Mouse (Mus musculus): ENCODE data around the gene Pald1. TPM values are rescaled to one million over a fixed set of nuclear protein-coding genes. Genes with fewer than 3 reads are reported as not detected.
A peak's percentile ranks its signal among the peaks of the same experiment; 100 is the strongest.

Pald1 gene
- total RNA-seq, 2 experiments from 2014 or later: 5.1 to 6.3 TPM

DNA sequence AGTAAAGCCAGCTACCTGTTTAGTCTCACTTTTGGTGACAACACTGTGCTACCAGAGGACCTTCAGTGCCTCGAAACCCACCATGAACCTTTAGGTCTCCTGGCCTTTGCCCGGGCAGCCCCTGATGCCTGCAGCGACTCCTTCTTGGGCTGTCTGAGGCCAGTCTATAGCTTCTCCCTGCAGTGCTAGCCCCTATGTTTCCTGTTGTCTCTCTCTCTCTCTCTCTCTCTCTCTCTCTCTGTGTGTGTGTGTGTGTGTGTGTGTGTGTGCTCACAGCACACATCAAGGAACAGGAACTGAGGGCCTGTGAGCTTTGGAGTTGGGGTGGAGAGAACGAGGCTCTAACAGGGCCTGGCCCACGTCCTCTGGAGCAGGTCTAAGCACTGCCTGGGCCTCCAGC lies 46.7 kb downstream of the Pald1 start:
- DNase-seq (ENCODE audit: low spot score): no peak

DNA sequence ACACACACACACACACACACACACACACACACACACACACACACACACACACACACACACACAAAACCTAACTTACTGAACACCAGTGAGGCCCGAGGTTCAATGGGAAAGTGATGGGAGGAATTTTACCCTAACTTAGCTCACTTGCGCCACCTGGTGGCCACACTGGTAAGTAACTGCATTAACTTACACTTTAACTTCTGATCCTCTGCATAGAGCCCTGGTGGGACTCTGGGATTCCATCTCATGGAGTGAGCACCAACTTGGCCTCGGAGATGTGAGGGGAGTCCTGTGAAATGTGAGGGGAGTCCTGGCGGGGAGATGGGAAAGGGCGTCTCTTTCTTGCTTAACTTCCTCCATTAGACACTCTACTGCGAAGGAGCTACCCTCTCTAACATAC lies 47.2 kb downstream of the Pald1 start:
- DNase-seq (ENCODE audit: low spot score): peak; percentile 82

DNA sequence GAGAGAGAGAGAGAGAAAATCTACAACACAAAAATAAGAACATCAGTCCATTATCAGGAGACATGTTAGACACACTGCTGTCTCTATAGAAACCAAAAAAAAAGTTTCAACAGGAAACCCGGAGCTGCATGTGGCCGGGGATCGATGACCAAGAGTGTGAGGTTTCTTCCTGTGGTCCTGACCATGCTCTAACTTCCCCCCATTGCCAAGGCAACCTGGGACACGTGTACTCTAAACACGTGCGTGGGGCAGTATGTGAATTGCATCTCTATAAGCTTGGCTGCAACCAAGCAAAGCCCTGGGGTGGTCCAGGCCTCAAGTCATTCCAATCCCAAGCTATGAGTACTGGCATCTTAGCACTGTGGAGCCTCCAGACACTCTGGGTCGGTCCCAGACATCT lies 48.8 kb downstream of the Pald1 start:
- no peak for DNase-seq (ENCODE audit: low spot score)

DNA sequence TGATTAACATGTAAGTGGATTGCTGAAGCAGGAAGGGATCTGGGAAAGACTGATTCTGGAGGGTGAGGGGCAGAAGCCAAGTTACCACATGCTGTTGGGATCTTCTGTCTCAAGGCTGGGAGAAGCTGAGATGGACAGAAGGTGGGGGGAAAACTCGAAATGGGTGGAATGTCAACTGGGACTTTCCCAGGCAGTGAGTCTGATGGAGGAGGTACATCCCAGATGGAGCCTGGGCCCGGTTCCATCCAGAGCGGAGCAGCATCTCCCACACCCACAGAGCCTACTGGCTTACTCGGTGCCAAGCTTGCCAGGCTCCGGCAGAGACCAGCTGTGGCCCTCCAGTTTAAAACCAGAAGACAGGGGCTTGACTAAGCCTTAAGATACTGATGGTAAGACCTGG lies 52.3 kb downstream of the Pald1 start:
- peak; percentile 31 for DNase-seq (ENCODE audit: low spot score)

DNA sequence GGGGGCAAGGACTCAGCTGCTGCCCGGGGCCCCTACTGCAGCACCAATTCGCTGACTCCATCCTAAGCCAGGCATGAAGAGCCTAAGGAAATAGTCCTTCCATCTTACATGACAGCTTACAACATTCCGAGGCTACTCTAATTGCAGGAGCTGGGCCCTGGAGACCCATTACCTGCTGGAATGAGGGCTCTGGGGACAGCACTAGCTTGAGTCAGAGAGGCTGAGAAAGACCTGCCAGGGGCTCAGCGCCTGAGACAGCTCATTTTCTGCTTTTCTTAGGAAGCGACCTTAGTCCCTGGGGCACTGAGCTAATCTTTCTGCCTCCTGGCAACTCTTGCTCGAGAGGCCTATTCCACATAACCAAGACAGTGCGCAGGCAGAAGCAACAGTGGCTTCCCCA lies 54.4 kb downstream of the Pald1 start:
- DNase-seq (ENCODE audit: low spot score): peak; percentile 49

DNA sequence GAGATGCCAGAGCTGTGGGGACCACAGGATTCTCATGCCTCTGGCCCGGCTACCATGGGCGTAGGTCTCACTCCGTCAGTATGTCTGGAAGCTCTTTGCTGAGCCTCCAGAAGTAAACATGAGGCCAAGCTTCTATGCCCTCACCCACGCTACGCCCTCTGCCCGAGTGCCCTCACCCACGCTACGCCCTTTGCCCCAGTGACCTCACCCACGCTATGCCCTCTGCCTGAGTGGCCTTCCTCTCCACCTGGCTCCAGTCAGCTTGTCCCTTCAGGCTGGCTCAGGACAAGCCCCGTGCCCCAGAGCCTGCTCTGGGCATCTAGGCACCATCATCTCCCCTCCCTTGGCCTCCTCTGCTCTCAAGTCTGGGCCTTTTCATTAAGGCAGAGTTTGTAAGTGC lies 55.8 kb downstream of the Pald1 start:
- DNase-seq (ENCODE audit: low spot score): no peak

DNA sequence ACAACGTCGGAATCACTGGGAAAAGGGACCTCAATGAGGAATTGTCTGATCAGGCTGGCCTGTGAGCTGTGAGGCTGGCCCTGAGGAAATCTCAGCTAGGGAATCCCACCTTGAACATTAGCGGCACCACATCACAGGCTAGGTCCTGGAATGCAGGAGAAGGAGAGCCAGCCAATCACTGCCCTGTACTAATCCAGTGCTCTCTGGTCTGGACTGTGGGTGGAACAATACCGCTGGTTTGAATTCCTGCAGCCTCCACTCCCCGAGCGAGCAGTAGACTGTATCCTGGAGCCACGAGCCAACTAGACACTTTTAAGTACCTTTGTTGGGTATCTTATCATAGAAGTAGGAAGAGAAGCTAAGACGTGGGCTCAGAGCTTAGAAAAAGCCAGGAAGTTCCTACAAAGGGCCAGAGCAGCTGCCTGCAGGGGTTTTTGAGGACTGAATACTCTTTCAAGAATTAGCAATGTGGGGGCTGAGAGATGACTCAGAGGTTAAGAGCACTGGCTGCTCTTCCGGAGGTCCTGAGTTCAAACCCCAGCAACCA lies 57.5 kb downstream of the Pald1 start:
- DNase-seq (ENCODE audit: low spot score): no peak

DNA sequence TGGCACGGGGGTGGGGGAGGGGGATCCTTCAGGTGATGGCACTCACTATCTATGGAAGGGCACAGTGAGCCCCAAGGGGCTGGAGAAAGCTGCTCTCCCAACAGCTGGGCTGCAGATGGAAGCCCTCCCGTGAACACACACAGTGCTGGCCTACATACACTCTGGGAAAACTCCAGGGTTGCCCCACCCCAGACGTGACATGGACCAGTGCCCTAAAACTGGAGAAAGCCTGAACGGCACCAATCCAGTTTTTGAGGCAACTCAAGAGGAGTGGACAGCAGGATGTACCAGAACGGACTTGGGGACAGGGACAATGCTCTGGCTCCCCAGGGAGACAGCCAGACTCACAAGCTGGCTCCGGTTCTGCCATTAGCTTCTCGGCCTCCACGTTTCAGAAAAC lies 58.6 kb downstream of the Pald1 start:
- DNase-seq (ENCODE audit: low spot score): peak; percentile 48

DNA sequence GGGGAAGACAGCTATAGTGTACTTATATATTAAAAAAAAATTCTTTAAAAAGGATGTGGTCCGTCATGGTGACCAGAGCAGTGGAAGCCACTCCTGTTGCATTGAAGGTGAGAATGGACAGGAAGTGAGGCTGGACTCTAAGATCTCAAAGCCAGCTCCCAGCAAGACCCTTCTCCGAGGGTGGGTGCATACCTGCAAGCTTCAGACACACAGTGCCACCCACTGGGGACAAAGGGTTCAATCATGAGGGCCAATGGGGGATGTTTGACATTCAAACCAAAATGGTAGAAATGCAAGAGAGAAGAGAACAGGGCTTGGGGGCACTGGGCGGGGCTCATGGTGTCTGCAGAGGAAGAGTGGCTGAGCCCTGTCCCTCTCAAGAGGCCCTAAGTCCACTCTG lies 64.8 kb downstream of the Pald1 start:
- DNase-seq (ENCODE audit: low spot score): no peak

DNA sequence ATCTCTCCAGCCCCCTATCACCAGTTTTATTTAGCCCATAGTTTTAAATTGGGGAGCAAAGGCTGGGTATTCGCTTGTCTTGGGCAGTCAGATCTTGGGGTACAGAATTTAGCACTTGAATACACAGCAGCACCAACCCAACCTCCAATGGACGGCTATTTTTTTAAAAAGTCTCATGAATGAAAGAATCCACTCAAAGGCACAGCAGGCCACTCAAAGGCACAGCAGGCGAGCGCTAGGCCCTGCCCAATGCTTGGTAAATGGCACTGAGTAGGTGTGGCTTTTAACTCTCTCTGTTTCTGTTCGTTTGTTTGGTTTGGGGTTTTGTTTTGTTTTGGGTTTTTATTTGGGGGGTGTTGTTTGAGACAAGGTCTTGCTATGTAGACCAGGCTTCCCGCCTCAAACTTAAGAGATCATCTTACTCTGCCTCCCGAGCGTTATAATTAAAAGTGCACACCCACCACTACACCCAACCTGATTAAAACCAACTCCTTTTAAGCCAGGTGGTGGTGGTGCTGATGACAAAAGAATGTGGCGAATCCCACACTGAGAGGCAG lies 67.9 kb downstream of the Pald1 start:
- DNase-seq (ENCODE audit: low spot score): no peak

DNA sequence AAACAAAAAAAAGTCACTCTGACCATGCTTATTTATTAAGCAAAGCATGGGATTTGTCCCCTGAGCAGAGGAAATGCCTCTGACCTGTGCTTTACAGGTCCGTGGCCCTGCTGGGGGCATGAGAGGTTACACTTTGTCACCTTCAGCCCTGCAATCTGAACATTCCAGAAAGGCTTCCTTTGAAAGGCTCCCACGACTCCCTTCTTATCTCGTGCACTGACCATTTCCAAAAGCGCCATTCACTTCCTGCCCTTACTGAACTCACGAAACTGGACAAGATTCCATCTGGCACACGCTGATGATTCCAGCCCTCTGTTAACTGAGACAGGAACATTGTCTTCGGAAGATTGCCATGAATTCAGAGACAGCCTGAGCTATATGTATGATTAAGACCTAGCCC lies 69.6 kb downstream of the Pald1 start:
- DNase-seq (ENCODE audit: low spot score): no peak

DNA sequence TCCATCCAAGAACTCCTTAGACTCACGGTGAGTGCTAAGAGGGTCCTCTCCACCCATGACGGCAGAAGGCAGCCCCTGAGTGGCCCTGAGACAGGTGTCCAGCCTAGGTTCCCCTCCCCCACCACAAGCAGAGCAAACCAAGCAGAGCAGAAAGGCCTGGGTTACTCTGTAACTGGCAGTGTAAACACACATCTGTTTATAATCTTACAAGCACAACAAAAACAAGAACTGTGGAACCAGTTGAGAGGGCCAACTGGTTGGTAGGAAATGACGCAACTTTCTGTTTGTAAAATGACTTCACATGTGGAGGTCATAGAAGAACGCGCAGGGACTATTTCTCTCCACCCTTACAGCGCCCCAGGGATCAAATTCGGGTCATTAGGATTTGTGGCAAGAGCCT lies 70.6 kb downstream of the Pald1 start:
- no peak for DNase-seq (ENCODE audit: low spot score)

DNA sequence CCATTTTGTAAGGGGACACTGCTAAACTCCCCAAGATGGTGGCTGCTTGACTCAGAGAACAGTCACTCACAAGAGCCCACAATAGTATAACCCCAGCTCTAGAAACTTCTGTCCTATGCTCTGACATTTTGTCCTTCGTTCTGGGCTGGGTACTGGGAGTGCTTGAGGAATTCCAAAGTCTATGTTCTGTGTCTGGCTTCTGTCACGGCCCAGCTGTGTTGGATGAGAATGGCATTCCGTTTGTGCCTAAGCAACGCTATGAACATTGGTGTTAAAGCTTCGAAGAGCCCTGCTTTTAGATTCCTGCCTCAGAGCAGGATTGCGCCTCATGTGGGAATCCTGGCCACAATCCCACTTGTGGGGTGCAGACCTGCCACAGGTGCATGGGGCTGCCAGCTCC lies 71.2 kb downstream of the Pald1 start:
- no peak for DNase-seq (ENCODE audit: low spot score)

DNA sequence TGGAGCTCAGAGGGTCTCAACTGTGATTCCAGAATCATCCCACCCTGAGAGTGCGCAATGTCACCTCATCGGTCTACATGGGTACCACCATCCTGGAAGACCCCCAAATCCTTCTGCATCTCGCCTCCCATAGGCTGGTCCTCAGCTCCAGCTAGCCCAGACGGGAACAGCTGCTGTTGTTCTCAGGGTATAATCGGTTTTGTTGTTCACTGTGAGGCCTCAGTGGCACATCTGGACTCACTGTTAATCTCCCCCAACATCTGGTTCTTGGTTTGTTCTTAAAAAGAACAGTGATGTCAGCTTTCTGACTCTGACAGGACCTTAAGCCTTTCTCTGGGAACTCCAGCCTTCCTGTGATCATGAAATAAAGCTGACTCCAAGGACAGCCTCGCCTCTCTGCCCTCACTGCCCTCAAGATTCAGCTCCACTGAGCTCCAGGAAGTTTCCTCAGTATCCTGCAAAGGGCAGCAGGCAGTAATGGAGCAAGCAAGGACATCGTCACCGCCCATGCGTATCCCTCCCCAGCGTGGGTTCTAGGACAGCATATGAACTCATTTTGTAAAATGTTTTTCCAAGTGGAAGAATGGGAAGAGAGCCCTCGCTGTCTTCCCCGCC lies 74.5 kb downstream of the Pald1 start:
- DNase-seq (ENCODE audit: low spot score): no peak

DNA sequence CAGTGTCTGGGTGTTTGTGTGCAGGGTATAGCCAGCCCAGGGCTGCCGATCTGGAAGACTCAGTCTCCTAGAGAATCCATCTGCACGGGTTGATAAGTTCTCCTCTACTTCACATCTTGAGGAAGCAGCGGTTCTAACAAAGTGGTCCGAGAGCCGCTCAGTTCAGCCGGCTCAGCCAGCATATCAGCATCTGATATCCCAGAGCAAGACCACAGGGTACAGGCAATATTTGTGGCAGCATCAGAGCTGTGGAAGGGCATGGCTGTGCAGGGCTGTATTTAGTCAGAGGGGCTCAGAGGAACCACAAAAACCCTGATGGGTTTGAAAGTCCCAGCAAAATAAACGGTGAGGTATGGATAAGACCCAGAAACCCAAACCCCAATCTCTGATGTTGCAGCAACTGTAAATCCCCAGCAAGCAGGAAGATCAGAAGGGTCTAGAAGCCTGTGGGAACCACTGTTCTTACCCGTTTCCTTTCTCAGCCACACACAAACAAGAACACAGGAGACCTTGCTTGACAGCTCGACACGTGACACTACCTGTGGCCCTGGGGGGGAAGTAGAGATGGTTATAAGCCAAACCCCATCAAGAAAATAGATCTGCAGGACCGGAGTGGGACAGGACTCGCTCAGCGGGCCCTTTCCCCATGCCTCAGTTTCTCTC lies 77.3 kb downstream of the Pald1 start:
- DNase-seq (ENCODE audit: low spot score): no peak

DNA sequence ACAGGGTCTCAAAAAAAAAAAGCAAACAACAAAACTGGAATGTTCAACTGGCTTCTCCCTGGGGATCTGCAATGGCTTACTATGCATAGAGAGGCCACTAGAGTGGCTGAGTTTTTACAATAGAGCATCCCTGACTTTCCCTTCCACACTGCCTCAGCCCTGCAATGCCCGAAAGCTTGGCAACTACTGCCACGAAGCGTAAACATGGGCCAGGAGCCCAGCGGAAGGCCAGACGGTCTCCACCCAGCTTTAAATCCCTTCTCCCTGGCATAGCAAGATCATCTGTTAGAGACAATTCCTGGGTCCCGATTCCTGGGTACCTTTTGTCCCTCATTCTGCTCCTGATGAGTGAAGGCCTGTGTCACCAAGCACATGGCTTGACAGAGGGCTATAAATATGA lies 79.3 kb downstream of the Pald1 start:
- DNase-seq (ENCODE audit: low spot score): no peak

DNA sequence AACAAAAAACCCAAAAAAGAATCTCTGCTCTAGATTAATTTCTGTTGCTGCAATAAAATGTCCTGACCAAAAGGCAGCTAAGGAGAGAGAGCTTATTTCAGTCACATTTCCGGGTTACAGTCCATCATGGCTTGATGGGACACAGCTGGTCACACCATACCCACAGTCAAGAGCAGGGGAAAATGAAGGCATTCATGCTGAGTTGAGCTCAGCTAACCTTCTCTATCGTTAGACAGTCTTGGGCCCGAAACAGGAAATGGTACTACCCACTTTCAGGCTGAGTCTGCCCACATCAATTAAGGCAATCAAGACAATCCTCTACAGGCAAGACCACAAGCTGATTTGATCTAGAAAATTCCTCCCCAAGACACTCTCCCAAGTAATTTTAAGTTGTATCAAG lies 82.3 kb downstream of the Pald1 start:
- no peak for DNase-seq (ENCODE audit: low spot score)

DNA sequence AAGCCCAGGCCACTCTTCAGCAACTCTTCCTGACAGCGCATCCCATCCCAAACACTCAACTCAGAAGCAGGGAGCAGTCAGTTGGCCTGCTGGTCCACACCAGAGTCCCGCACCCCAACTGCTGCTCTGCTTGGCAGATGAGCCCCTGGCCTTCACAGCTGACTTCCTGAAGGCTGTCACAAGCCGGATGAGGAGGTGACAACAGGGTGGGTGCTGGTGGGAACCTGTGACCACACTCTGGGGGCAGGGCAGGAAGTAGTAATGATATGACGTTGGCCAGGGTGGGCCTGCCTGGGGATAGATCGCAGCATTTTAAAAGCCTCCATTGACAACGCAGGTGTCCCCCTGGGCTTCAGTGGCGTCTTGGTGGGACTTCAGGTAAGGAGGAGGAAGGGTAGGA lies 85.9 kb downstream of the Pald1 start, which contains the start of gene Prf1:
TSS of gene Prf1 (plus strand) at position 357 of the 400 bp plus-strand sequence.
- DNase-seq (ENCODE audit: low spot score): no peak

DNA sequence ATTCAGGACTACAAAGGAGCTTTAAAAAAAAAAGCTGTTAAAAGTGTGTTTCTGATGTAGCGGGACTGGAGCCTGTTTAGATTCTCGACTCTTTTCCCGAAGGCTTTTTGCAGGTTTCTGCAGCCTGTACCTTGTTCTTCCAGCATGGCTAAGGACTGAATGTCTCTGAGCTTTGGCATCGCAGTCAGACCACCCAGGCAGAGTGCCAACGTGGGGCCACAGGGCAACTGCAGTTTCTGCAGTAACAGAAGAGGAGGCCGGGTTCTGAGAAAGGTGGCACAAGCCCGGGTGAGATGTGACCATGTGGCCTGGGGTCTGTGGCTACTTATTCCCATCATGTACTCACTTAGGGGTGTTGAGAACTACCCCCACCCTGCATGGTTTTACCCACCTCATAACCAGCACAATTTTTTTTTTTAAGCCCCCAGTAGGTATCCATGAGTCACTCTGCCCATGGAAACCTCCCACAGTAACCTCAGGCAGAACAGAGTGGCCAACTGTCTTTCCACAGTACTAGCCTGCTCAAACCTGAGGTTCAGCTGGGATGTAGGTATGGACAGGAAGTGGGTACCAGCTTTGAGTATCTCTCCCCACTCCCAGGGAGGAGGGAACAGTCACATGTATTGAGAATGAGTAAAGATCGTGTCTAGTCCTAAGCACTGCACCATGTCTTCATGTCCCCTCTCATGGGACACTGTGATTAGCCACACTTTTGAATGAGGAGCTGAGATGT lies 86.5 kb downstream of the Pald1 start:
- DNase-seq (ENCODE audit: low spot score): no peak

DNA sequence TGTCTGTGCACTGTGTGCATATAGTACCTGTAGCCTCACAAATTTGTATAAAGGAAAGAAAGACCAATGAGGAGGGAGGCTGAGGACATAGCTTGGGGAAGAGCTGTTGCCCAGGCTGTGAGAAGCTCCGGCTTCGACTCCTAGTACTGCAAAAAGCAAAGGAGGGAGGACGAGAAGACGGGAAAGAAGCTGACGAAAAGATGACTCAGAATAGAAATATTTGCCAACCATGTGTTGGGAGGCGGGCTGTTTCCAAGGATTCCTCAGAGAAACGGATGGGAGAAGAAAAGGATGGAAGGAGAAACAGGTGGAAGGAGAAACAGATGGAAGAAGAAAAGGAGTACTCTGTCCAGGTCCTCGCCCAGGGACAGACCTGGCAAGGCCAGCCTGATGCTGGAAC lies 89.1 kb downstream of the Pald1 start:
- DNase-seq (ENCODE audit: low spot score): peak; percentile 31

DNA sequence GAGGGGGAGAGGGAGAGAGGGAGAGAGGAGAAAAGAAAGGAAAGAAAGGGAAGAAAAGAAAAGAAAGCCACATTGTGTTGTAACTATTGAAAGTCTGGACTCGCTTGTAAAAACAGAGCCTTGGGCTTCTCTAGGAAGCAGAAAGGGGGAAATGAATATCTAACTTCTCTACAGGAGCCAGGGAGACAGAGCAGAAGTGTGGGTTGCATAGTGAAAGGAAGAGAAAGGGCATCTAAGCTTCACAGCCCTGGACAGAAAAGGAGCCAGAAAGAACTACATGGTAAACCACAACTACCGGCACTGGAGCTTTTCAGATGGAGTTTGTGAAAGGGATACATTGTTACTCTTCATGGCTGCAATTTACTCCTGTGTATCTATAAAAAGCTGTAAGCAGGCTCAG lies 92.9 kb downstream of the Pald1 start:
- no peak for DNase-seq (ENCODE audit: low spot score)

DNA sequence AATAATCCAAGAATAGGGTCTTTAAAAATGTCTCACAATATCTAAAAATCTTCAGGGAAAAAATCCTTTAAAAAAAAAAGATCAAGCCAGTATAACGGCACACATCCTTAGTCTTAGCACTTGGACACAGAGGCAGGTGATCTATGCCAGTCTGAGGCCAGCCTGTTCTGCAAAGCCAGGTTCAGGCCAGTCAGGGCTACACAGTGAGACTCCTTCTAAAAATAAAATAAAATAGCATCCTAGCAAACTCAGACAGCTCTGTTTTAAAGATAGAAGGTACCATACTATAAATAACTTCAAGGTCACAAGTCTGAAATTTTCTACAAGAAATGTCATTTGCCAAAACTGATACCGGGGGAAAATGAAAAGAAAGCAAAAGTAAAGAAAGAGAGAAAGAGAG lies 93.3 kb downstream of the Pald1 start:
- no peak for DNase-seq (ENCODE audit: low spot score)

Data from gastrocnemius, adult 18-20 months (tissue).